Mouse (Mus musculus) WW6 (cell line): ENCODE results near the gene Atp2c2.

Experiments
- DNase-seq: peaks from one replicate; pipeline ENCODE4 v3.0.0-alpha.2; 2013; ENCODE audit warnings: low read depth, low spot score

The Atp2c2 gene

DNA sequence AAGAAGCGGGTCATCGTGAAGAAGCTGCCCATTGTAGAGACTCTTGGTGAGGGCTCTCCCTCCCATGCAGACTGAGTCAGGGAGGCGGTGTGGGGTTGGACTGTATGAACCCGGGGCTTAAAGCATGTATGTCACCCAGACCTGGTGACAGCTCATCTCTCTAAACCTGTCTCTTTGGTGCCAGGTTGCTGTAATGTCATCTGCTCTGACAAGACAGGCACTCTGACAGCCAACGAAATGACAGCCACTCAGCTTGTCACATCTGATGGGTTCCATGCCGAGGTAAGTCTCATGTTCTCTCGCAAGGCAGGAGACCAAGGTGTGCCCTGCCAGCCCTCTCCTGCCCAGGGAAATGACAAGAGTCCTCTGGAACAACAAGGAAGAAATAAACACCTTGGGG, 42.6 kb downstream of the Atp2c2 start:
- DNase-seq = no peak

DNA sequence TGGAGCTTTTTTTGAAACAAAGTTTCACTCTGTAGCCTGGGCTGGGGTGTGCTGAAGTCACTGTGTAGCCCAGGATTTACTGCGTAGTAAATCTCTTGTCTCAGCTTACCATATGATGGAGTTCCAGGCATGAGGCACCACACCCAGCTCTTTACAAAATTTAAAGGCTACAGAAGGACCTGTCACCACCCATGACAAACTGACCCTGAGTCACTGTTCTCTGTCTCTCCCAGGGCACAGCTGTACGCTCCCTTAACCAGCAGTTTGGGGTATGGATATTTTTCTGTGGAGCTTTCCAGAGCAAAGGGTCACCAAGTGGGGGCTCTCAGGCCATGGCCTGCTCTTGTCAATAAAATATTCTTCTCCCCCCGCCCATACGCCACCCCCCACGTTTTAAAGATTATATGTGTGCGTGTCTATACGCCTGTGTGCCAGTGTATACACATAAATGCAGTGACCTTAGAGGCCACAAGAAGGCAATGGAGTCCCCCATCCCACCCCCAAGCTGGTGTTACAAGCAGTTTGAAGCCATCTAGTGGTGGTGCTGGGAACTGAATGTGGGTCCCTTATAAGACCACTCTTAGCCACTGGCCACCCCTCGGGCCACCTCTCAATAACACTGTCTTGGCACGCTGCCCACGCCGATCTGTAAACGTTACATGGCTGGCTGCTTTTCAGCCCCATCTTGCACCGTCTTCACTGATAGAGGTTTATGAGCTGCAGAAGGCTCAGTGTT, 43.6 kb downstream of the Atp2c2 start:
- peak; percentile 56 for DNase-seq

DNA sequence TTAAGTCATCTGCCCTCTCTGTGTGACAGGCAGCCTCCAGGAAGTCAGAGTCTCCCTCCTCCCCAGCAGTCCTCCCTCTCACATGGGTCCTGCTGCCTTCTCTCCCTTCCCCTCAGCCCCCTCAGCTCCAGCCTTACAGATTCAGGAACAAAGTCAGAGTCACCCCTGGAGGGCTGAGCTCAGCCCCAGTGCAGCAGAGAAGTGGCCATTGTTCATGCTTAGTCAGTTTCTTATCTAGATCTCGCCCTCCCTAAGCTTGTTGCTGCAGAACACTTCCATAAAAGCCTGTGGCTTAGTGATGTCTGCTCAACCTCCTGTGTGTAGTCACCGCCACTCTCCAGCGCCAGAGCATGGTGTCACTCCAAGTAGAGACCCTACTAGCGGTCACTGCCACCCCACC, 44.8 kb downstream of the Atp2c2 start:
- no peak for DNase-seq

DNA sequence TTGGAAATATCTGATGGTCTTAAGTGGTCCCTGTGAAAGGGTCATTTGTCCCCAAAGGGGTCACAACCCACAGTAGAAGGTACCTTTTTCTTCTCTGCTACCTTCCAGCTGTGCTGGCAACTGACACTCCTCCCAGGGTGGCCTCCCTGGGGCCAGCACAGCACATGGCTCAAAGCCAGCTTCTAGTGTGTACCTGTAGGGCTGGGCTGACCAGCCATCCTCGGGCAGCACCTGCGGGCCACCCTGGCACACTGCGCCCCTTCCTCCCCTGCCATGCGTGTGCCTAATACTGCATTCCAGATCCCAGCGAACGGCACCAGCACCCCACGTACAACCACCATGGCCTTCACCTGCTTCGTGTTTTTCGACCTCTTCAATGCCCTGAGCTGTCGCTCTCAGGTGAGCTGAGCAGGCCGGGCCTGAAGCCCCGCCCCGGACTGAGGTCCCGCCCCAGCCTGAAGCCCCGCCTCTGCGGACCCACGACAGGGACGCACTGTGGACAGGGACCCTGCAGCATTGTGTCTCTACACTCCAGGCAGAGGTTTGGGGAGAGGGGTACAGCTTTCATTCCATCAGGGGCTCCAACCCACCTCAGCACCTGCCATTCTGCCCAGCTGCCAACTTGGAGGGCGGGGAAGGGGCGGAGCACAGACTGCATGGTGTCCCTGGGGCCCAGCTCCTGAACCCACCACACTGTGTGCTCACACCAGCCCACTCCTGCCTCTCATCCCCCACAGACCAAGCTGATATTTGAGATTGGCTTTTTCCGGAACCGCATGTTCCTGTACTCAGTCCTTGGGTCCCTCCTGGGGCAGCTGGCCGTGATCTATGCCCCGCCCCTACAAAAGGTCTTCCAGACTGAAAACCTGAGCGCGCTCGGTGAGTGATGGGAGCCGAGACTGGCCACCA, 55.7 kb downstream of the Atp2c2 start:
- no peak for DNase-seq

DNA sequence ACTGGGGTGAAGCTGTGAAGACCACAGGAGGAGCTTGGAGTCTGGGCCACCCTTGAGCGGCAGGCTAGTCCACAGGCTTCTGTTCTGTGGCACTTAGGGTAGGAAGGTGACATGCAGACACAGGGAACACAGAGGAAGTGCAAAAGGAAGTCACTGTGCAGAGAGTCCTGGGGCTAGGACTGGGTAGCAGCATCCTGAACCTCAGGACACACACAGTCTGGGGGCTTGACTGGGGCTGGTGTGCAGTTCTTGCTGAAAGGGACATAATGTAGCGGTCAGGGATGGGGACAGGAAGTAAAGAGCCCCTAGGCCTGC, 56.3 kb downstream of the Atp2c2 start:
- DNase-seq = no peak

DNA sequence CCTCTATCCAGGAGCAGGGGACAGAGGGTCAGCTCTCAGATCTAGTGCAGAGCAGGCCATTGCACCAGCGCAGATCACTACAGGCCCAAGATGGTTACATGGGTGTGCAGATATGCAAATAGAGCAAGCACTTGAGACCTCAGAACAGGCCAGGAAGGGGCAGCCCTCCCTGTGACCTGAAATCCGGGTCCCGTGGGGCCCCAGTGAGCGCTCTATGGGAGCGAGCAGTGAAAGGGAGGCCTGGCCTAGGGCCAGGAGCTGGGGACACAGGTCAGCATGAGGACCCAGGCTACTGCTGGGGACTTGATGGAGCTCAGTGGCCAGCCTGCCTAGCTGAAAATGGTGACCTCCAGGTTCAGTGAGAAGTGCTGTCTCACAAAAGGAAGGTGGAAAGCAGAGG, 56.7 kb downstream of the Atp2c2 start:
- DNase-seq = no peak

DNA sequence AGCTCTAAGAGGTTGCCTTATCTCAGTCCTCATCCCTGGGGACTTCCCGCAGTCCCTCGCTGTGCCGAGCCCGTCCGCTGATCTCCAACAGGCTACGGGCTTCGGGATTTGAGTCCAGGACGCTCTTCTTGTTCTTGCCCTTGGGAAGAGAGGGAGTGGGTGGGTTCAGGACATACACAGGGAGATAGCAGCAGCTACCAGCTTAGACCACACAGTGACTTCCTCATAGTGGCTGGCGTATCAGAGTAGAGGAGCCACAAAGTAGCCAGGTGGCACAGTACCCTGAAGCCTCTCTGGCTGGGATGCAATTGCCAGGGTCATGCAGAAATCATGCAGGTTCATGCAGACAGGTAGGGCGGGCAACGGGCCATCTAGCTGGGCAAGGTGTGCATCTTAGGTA, 61.9 kb downstream of the Atp2c2 start:
- no peak for DNase-seq

DNA sequence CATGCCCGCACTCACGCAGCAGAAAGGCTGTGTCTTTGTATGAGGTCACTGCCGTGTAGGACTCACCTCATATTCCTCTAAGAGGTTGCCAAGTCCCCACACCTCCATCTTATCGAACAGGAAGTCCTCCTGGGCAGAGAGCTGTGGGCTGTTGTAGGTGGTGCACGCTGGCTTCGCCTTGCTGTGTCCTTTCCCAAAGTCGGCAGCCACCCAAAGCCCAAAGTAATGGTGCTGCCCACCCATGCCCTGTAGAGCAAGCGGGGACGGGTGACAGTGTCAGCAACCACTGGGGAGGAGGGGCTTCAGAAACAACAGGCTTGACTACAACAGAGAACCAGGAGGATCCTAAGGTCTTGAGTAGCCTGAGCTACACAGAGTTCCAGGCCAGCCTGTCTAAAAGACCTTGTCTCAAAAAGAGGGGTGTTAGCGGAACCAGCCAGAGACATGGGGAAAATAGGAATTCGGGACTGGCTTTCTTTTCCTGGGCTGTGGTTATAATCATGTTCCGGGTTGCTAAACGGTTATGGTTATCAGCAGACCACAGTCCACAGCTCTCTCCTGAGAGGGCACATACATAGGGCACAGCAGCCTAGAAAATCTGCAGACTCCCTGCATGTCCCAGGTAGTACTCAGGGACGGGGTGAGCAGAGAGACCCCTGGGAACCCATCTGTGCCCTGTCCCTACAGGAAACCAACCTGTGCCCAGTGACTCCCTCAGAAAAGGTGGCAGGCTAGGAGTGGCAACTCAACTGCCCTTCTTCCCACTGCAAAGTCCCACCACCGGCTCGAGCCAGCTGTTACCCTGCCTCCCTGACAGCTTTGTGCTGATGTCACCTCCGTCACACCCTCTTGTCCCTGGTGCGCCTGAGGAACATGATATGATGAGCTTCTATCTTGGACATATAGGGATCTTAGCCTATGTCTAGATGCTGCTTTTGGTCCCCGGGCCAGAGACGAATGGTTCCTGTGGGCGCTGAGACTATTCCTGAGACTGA, 62.7 kb downstream of the Atp2c2 start:
- DNase-seq = no peak

DNA sequence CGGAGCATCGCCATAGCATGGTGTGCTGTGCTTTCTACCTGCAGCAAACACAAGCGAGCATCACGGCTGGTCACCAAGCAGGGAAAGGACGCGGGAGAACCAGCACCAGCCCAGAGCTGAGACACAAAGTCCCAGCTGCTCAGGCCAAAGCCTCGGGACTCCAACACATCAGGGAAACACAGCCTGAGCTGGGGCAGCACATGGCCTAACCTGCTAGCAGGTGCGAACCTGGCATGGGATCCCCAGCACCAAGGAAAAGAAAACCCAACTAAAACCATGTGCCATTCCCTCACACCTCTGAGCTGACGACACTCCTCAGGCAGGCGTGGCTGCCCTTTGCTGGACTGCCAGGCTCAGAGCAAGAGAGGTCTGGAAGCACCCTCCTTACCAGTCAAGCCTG, 65.5 kb downstream of the Atp2c2 start:
- DNase-seq = no peak

DNA sequence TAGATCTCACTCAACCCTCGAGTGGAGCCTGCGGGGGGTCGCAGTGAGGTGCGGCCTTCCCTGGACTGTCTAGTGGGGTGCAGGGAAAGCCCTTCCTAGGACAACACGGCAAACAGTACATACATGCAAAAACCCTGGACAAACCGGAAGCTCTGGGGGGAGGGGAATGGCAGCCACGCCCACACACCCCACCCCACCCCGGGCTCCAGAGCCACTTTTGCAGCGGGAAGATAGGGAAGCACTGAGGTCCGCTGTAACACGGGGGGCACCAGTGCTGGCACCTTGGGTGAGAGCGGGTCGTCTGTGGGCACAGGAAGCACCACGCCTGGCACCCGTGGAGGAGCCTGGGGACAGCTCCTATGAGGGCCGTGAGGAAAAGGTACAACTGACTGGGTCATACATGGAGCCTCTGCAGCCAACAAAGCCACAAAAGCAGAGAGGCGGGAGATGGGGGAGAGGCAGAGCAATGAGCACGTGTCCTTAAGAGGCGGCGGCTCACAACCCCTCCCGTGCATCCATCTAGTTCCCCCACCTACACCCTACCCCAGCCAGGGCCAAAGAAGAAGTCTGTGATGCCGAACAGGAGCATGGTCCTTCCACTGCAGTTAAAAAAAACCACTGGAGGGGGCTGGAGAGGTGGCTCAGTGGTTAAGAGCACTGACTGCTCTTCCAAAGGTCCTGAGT, 66.1 kb downstream of the Atp2c2 start:
- DNase-seq = no peak

DNA sequence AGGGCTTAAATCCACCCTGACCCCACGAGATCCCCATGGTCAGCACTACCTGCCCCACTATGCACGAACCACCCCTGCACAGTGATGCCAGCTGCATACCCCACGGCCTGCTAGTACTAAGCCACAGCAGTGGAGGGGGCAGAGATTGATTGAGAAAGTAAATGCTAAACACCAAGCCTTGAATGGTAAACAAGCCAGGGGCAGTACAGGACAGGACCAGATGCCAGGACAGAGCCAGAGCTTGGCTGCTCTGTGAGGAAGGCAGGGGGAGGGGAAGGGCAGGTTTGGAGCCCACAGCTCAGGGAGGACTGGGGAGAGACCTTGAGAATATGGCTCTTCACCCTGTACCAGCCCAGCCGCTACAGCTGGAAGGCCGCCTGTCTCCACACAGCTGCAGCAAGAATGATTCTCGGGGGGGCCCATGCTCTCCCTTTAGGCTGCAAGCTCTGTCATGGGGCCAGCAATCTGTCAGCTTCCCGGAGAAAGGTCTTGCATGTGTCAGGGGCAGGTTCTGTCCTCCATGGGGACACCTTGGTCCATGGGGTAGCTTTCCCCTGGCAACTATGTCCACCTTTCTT, 76.9 kb downstream of the Atp2c2 start:
- no peak for DNase-seq

DNA sequence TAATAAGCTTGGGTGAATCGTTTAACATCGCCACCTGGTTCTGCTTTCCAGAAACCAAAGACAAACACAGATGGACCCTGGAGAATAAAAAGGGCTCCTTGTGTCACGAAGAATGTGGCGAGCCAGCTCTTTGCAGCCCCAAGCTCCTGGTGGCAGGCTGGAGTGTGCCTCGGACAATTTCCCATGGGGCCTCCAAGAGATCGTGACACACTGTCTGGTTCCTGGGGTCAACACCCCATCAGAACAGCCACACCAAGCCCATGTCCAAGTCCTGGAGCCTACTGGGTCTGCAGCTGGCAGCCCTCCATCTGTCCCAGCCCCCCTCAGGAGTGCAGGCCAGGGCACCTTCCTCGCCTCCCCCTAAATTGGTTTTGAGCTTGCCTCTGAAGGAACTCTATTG, 78.0 kb downstream of the Atp2c2 start:
- no peak for DNase-seq

DNA sequence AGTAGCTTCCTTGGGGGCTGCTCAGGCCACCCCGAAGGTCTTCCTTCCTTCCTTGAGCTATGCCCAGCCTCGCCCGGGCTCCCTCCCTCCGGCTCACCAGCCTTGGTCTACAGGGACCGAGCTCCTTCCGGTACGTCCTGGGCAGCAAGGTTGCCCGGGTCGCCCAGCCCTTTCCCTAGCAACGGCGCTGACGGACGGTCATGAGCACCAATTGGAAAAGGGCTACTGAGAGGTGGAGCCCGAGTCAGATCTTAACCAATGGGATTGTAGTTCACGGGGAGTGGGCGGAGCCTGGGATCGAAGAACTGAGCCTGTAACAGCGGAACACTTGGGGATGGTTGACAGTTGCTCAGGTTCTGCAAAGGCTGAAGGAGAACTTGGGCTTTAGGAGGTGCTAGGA, 78.5 kb downstream of the Atp2c2 start, which contains the start of gene Tldc1:
Tldc1 (minus strand) TSS at position 154 of the 400 bp plus-strand sequence.
- DNase-seq = peak; percentile 97

DNA sequence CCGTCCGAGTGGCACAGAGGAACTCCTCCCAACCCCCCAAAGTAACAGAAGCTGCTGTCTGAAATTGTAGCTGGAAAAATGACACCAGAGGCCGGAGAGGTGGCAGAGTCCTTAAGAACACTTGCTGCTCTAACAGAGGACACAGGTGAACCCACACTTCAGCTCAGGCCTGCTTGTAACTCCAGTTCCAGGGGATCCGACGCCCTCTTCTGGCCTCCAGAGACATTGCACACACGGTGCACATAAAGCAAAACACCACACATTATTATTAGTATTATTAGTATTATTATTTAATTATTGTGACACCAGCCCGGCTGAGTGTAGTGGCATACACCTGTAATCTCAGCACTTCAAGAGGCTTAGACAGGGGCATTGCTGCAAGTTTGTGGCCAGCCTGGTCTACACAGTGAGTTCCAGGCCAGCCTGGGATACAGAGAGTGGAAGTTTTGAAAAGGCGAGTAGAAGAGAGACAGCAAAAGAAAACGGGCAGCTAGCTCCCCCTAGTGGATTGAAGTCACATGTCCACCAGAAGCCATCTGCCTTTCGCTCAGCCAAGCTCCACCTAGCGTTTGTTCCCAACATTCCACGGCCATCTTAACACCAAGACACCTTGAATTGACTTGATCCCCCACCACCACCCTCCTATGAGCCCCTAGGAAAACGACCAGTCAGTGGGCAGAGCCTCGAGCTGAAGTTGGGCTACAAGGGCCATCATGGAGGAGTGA, 79.4 kb downstream of the Atp2c2 start:
- peak; percentile 81 for DNase-seq

DNA sequence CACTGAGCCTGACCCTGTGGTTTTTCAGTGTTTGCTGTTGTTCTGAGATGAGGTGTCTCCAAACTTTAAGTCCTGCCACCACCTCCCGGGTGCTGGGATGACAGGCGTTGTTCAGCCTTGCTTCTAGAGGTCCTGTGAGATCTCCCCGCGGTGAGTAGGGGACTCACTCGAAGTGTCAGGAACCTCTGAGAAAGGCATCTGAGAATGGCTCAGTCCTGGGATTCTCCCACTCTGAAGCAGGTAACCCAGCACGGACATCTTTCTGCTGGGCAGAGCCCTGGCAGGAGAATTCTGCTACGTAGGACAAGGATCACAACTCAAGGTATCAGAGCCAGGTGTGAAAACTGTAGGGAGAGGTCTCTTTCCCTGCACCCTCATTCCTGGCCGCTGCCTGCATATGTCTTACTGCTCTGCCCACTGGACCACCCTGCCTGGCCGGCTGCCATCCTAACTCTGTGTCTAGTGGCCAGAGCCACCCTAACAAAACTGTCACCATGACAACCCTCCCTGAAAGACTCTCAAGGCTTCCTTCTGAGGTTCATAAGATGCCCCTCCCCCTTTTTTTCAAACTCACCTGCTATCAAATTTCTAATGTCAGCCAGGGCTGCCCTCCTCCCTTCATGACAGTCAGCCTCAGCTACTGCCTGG, 80.7 kb downstream of the Atp2c2 start:
- DNase-seq = no peak

DNA sequence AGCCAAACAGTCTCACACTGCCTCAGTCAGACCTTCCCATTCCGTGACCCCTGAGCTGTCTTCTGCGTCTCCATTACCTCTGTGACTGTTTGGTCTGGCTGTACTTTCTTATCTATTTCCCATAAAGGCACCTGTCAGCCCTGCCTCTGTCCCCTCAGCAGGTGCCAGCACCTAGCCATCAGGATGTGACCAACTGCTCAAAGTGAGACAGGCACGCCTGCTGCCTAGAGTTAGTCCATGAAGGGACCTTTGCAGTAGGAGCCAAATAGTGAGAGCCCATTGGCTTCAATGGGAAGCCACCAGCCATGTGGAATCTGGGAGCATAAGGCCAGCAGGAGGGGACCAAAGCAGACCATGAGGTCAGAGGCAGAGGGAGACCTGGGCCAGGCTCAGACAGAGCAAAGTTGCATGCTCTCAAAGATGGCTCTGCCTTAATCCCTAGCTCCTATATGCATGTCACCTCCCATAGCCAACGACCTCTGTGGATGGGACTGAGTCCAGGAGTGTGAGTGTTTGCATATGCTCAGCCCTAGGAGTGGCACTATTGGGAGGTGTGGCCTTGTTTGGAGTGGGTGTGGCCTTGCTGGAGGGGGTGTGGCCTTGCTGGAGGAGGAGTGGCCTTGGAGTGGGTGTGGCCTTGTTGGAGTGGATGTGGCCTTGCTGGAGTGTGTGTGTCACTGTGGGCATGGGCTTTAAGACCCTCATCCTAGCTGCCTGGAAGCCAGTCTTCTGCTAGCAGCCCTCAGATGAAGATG, 81.5 kb downstream of the Atp2c2 start:
- DNase-seq = no peak

DNA sequence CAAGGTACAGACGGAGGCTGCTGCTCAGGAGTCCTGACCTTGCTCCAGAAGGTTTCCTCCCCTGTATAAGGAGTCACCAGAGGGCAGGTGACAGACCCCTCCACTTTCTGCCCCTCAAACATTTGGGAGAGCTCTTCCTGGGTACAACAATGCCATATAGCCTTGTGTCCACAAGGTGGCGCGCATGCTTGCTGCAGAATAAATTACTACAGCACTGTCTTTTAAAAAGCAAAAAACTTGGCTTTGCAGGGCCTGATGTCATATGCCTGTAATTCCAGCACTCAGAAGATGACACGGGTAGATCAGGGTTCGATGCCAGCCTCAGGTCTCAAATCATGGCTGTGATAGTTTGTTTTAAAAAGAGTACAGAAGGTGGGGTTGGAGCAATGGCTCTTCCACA, 82.9 kb downstream of the Atp2c2 start:
- no peak for DNase-seq

DNA sequence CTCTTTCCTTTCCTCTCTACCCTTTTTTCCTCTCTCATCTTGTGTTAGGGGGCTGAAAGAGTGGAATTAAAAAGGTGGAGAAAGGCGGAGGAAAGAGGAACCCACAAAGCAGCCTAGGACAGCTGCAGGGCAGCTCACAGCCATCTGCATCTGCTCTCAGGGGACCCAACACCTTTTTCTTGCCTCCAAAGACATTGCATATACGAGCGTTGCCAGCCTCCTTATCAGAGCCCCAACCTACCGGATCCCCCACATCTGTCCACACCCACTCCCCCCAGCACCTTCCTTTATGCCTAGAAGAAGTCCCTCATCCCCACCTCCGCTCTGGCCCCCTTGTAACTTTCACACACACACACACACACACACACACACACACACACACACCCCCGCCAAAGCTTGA, 83.8 kb downstream of the Atp2c2 start:
- no peak for DNase-seq

DNA sequence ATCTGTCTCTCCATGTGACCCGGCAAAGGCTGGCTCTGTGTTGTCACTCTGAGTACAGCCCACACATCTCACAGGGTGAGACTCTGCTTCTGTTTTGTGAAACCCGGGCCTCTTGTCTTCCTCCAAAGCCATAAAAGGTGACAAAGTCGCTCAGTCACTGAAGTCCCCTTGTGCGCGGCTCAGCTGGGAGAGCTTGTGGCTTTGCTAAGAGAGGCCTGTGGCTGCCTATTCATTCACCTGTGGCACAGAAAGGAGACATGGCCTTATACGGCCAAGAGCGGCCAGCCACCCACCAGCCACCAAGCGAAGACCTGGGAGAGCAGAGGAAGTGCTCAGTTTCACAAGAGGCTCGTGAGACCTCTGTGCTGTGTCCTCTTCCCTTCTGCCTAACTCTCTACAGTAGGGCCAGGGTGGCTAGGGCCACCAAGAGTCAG, 84.3 kb downstream of the Atp2c2 start:
- DNase-seq = no peak
